Mouse (Mus musculus) megakaryocyte, embryonic 14.5 days (primary cell): ENCODE results near the gene Tcirg1.

ENCODE experiments used
- FLI1 ChIP-seq: IDR thresholded peaks from 2 replicates; pipeline ENCODE4 v1.6.1; 2012; ENCODE audit warnings: low read length, inconsistent platforms, mixed read lengths
- GATA1 ChIP-seq: IDR thresholded peaks from 3 replicates; pipeline ENCODE4 v1.6.1; 2012; ENCODE audit warnings: mixed read lengths, low read length, inconsistent platforms, borderline replicate concordance

GRCm38 (mm10) chr19:3889096-3889495 is 17.8 kb downstream of the Tcirg1 start:
- no peak for TF ChIP-seq GATA1
- TF ChIP-seq FLI1: no peak
